Mouse (Mus musculus): ENCODE results near the gene Kcnh2.

GRCm38 (mm10) chr5:24394165-24394894 lies 42.9 kb upstream of the Kcnh2 start:
- TF ChIP-seq CTCF (IDR thresholded peaks at IDR 0.05; ENCODE audit: low read depth, low read length): no peak
- no peak for TF ChIP-seq POLR2AphosphoS5 (IDR thresholded peaks at IDR 0.05; ENCODE audit: insufficient replicate concordance, low read depth, low read length)
- no peak for TF ChIP-seq GATA1 (IDR thresholded peaks at IDR 0.05; ENCODE audit: borderline replicate concordance, low read length)
- TF ChIP-seq TAL1 (conservative IDR thresholded peaks at IDR 0.05; ENCODE audit: low read depth, low read length): no peak
